Mouse (Mus musculus): Measurements from ENCODE around the gene Gpc4.

Gpc4 gene

GRCm38 (mm10) chrX:52164738-52165554 is at the start of gene Gpc4:
Gpc4 (minus strand) TSS chrX:52165252.
- Histone ChIP-seq H3K4me1 (replicated peaks; ENCODE audit: low read depth, low read length) (peaks cover 52% of the 10 kb centered on the region), H3K9me3 (ENCODE audit: low read length) (no peaks in the 10 kb centered on the region), H3K36me3 (ENCODE audit: insufficient read depth, low read length) (peaks cover 9% of the 10 kb centered on the region; the same call in 1 of the 2 replicates), H3K4me3 (replicated peaks; ENCODE audit: low read length) (peak within 1 kb of the TSS; percentile 82), H3K27me3 (ENCODE audit: insufficient read depth, low read length) (peaks cover 10% of the 10 kb centered on the region)
- TF ChIP-seq CTCF (conservative IDR thresholded peaks at IDR 0.05; ENCODE audit: low read length), result no peak
- no peak for TF ChIP-seq NANOG (IDR thresholded peaks at IDR 0.05; ENCODE audit: borderline replicate concordance, low read length)
- TF ChIP-seq POU5F1 (IDR thresholded peaks at IDR 0.05; ENCODE audit: borderline replicate concordance, low read length), result no peak

DNA sequence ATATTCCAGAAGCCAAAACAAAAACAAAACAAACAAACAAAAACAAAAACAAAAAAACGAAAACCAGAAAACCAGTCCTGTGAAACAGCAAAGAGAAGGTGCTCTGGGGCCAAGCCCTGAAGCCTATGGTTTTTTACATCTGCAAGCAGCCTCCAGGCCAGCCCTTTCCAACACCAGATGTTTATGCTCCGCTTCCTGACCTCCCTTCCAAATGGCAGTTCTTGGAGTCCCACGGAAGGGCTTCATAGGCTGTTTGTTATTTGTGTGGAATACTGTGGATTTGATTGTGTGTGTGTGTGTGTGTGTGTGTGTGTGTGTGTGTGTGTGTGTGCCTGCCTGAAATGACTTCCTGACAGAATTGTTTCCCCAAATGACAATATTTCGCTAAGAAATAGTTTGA is 47.8 kb upstream of the Gpc4 start:
- H3K9me3 ChIP-seq (ENCODE audit: low read length), result 0 out of 2 replicates have a peak, but pooled peaks cover 4% of the 10 kb centered on the region
- no peak for TF ChIP-seq NANOG (IDR thresholded peaks at IDR 0.05; ENCODE audit: borderline replicate concordance, low read length)
- TF ChIP-seq POU5F1 (IDR thresholded peaks at IDR 0.05; ENCODE audit: borderline replicate concordance, low read length), result no peak
- no peak for TF ChIP-seq CTCF (conservative IDR thresholded peaks at IDR 0.05; ENCODE audit: low read length)

DNA sequence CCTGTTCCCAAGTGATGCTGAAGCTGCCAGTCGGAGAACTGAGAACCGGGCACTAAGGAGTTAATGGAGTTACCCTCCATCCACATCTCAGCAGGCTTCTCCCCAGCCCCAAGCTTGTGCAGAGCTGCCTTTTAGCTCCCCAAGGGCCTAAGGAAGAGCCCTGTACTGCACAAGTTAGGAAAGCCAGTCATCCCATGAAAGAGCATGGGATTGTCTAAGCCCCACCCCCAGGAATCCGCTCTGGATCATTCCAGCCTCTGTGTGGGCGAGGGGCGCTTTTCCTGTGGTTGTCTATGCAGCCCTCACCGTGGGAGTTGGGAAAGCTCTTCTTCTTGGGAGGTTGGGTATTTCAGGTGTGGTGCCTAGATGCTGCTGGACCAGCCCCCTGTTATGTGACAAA is 34.8 kb upstream of the Gpc4 start:
- no peak overlapping the region for H3K4me3 ChIP-seq (replicated peaks; ENCODE audit: low read length)
- H3K36me3 ChIP-seq (ENCODE audit: insufficient read depth, low read length), result no peaks in the 10 kb centered on the region
- no peaks in the 10 kb centered on the region for H3K9me3 ChIP-seq (ENCODE audit: low read length)
- H3K4me1 ChIP-seq (replicated peaks; ENCODE audit: low read depth, low read length), result peaks cover 31% of the 10 kb centered on the region
- TF ChIP-seq POU5F1 (IDR thresholded peaks at IDR 0.05; ENCODE audit: borderline replicate concordance, low read length), result no peak
- no peak for TF ChIP-seq NANOG (IDR thresholded peaks at IDR 0.05; ENCODE audit: borderline replicate concordance, low read length)
- no peak for TF ChIP-seq CTCF (conservative IDR thresholded peaks at IDR 0.05; ENCODE audit: low read length)
- no peaks in the 10 kb centered on the region for H3K27me3 ChIP-seq (ENCODE audit: insufficient read depth, low read length)

More for the DNA sequence above, 47.8 kb upstream of the Gpc4 start:
- H3K27me3 ChIP-seq (ENCODE audit: insufficient read depth, low read length), result no peaks in the 10 kb centered on the region
- no peaks in the 10 kb centered on the region for H3K4me1 ChIP-seq (replicated peaks; ENCODE audit: low read depth, low read length)
- no peak overlapping the region for H3K4me3 ChIP-seq (replicated peaks; ENCODE audit: low read length)
- no peaks in the 10 kb centered on the region for H3K36me3 ChIP-seq (ENCODE audit: insufficient read depth, low read length)

DNA sequence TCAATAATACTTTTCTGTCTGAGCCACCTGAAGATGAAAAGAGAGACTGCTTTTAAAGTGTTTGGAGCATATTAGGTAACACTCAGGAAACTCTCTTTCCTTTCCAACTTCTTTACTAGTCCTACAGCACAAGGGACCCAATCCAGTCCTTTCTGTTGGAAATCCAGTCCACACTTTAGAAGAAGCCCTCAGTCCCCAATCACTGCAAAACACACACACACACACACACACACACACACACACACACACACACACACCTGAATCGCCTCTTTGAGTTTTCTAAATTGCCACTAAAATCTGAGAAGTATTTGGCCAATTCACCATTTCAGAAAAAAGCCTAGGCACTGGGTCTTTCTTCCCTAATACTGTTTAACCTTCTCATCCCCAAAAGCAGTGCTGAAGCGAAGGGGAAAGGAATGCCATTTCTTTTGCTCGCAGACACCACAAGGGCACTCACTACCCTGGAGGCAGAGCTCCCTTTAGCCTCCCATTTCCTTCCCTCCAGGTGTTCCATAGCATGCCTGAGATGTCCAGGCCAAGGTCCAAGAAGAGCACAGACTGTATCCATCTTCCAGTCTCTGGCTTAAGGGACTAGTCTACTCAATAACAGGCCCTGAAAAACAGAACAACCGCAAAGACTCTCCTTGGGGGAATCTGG is 28.4 kb upstream of the Gpc4 start:
- Histone ChIP-seq H3K27me3 (ENCODE audit: insufficient read depth, low read length) (no peaks in the 10 kb centered on the region), H3K4me3 (replicated peaks; ENCODE audit: low read length) (no peak overlapping the region), H3K4me1 (replicated peaks; ENCODE audit: low read depth, low read length) (peaks cover 39% of the 10 kb centered on the region), H3K9me3 (ENCODE audit: low read length) (no peaks in the 10 kb centered on the region), H3K36me3 (ENCODE audit: insufficient read depth, low read length) (no peaks in the 10 kb centered on the region)
- TF ChIP-seq CTCF (conservative IDR thresholded peaks at IDR 0.05; ENCODE audit: low read length), result no peak
- no peak for TF ChIP-seq NANOG (IDR thresholded peaks at IDR 0.05; ENCODE audit: borderline replicate concordance, low read length)
- no peak for TF ChIP-seq POU5F1 (IDR thresholded peaks at IDR 0.05; ENCODE audit: borderline replicate concordance, low read length)

- TF ChIP-seq NANOG (IDR thresholded peaks at IDR 0.05; ENCODE audit: borderline replicate concordance, low read length) (peak; percentile 92), POU5F1 (IDR thresholded peaks at IDR 0.05; ENCODE audit: borderline replicate concordance, low read length) (no peak), CTCF (conservative IDR thresholded peaks at IDR 0.05; ENCODE audit: low read length) (no peak)
- Histone ChIP-seq H3K9me3 (ENCODE audit: low read length) (no peaks in the 10 kb centered on the region), H3K27me3 (ENCODE audit: insufficient read depth, low read length) (no peaks in the 10 kb centered on the region), H3K36me3 (ENCODE audit: insufficient read depth, low read length) (no peaks in the 10 kb centered on the region), H3K4me1 (replicated peaks; ENCODE audit: low read depth, low read length) (peaks cover 45% of the 10 kb centered on the region), H3K4me3 (replicated peaks; ENCODE audit: low read length) (no peak overlapping the region)
These were observed 24.0 kb upstream of the Gpc4 start for GRCm38 (mm10) chrX:52189094-52189493.

DNA sequence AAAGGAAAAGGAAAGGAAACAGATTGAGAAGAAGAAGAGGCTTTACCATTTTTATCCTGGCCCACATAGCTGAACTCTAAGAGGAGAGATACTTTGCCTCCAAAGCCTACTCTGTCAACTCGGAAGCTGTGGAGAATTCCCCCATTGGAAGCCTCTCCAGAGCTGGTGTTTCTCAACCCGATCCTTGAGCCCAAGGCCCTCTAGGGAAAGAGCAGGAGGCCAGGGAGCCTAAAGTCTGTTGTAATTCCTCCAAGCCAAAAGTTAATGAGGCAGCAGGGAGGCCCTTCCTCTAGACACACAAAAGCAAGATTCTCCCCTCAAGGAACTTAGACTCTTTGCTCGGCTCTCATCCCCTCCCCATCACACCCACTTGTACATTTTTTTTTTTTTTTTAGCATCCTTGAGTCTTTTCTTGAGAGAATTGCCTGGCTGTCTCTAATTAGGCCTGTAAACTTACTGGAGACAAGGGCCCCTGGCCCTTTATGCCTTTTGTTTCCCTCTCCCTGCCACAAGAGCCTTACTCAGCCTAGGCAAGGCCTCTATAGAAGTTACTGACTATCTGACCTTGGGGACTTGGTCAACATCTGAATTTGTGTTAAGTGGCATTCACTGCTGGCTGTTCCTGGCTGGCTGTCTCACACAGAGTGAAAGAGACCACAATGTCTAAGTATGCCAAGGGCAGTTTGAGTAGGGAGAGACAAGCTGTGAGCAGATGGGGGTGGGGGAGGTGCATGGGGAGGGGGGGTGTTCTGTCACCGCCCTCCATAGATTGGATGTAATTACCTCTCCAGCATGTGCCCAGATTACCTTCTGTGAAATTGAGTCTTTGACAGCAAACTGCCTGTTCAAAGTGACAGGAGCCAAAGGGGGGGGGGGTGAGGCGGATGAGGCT is 18.7 kb upstream of the Gpc4 start:
- Histone ChIP-seq H3K9me3 (ENCODE audit: low read length) (peaks cover 10% of the 10 kb centered on the region), H3K4me3 (replicated peaks; ENCODE audit: low read length) (no peak overlapping the region), H3K4me1 (replicated peaks; ENCODE audit: low read depth, low read length) (peaks cover 17% of the 10 kb centered on the region), H3K36me3 (ENCODE audit: insufficient read depth, low read length) (no peaks in the 10 kb centered on the region), H3K27me3 (ENCODE audit: insufficient read depth, low read length) (no peaks in the 10 kb centered on the region)
- TF ChIP-seq CTCF (conservative IDR thresholded peaks at IDR 0.05; ENCODE audit: low read length), result no peak
- no peak for TF ChIP-seq POU5F1 (IDR thresholded peaks at IDR 0.05; ENCODE audit: borderline replicate concordance, low read length)
- no peak for TF ChIP-seq NANOG (IDR thresholded peaks at IDR 0.05; ENCODE audit: borderline replicate concordance, low read length)

GRCm38 (mm10) chrX:52181401-52181800 is 16.3 kb upstream of the Gpc4 start:
- no peaks in the 10 kb centered on the region for H3K36me3 ChIP-seq (ENCODE audit: insufficient read depth, low read length)
- TF ChIP-seq CTCF (conservative IDR thresholded peaks at IDR 0.05; ENCODE audit: low read length) (no peak), POU5F1 (IDR thresholded peaks at IDR 0.05; ENCODE audit: borderline replicate concordance, low read length) (no peak), NANOG (IDR thresholded peaks at IDR 0.05; ENCODE audit: borderline replicate concordance, low read length) (no peak)
- peaks cover 10% of the 10 kb centered on the region for H3K4me1 ChIP-seq (replicated peaks; ENCODE audit: low read depth, low read length)
- H3K4me3 ChIP-seq (replicated peaks; ENCODE audit: low read length), result no peak overlapping the region
- H3K9me3 ChIP-seq (ENCODE audit: low read length), result peaks cover 10% of the 10 kb centered on the region
- H3K27me3 ChIP-seq (ENCODE audit: insufficient read depth, low read length), result no peaks in the 10 kb centered on the region

- TF ChIP-seq POU5F1 (IDR thresholded peaks at IDR 0.05; ENCODE audit: borderline replicate concordance, low read length), result no peak
- no peak for TF ChIP-seq NANOG (IDR thresholded peaks at IDR 0.05; ENCODE audit: borderline replicate concordance, low read length)
- no peak for TF ChIP-seq CTCF (conservative IDR thresholded peaks at IDR 0.05; ENCODE audit: low read length)
- H3K36me3 ChIP-seq (ENCODE audit: insufficient read depth, low read length), result no peaks in the 10 kb centered on the region
- no peak overlapping the region for H3K4me3 ChIP-seq (replicated peaks; ENCODE audit: low read length)
- H3K9me3 ChIP-seq (ENCODE audit: low read length), result peaks cover under 1% of the 10 kb centered on the region; the same call in 1 of the 2 replicates
- no peaks in the 10 kb centered on the region for H3K4me1 ChIP-seq (replicated peaks; ENCODE audit: low read depth, low read length)
- no peaks in the 10 kb centered on the region for H3K27me3 ChIP-seq (ENCODE audit: insufficient read depth, low read length)
These were observed 12.0 kb upstream of the Gpc4 start for GRCm38 (mm10) chrX:52177067-52177466.
